In the genomic region with DNA sequence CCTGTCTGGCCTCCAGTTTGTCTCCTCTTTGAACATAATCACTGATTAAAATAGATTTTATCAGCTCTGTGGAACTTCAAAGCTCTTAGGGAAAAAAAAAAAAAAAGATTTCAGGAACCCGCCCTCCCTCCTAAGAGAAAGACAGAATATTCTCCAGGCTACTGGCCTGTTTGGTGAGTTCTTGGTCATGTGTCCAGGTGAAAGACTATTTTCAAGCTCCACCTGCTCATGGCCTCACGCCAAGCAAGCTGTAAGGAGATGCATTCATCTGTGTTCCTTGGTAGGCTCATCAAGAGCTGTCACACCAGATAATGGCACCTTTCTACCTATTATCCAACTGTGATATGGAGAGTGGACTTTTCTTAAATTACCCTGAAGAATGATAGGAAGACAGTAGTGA, we compare ENCODE assay signal across 13 mouse cellular contexts. TPM values are rescaled to one million over a fixed set of nuclear protein-coding genes. Genes with fewer than 3 reads are reported as not detected.
A peak's percentile ranks its signal among the peaks of the same experiment; 100 is the strongest.
DNase-seq lines count a peak whose midpoint lies in the region.
"Had no signal": no experiment of that assay in that cellular context is flagged by ENCODE, and none has a peak within 500 bp of the region (broad histone marks: within the 10 kb centered on the region; RNA-seq: fewer than 3 reads in every experiment).

No protein-coding gene starts in this region.

- peak; percentile 56 to 70 for DNase-seq in cerebellum, postnatal 14 days
- no peak for DNase-seq in cerebellum, adult 9-11 months
- DNase-seq in heart, adult 11 months, result peak; percentile 86
- no peak for DNase-seq in heart, postnatal 4 days
- peak; percentile 10 to 16 for DNase-seq in urinary bladder, adult 18-20 months (ENCODE audit: low spot score in 2 of 2)
- DNase-seq in urinary bladder, postnatal 10 days (ENCODE audit: low spot score), result no peak
- peak; percentile 21 for DNase-seq in urinary bladder, postnatal 25 days (ENCODE audit: low spot score)
- DNase-seq in urinary bladder, postnatal 36 days (ENCODE audit: low spot score in 2 of 2), result no peak
- DNase-seq: adrenal gland, adult 2 months; adrenal gland, postnatal 10 days; adrenal gland, postnatal 25 days; cerebellum, adult 11 months; embryo, embryonic 11 days had no signal

RNA-seq across cellular contexts. Expression of a gene that starts 54.1 kb away (rescaled TPM):
- 10 to 100 TPM; 24.4 to 25.3 TPM for total RNA-seq in heart, postnatal 4 days (2021)

Comparison
In these comparisons a context has a peak if more than half of its experiments do, and no peak if none do; other contexts are left out.
1. DNase-seq: peak in cerebellum, postnatal 14 days (2 of 2), heart, adult 11 months (single experiment), urinary bladder, adult 18-20 months (2 of 2) and urinary bladder, postnatal 25 days (single experiment); none in cerebellum, adult 9-11 months (single experiment), heart, postnatal 4 days (single experiment), urinary bladder, postnatal 10 days (single experiment) and urinary bladder, postnatal 36 days (0 of 2).